Mouse (Mus musculus) kidney, postnatal 25 days (tissue): Measurements from ENCODE around the gene Atp8a2.

Experiments used
- DNase-seq, 2 experiments: peaks; one replicate each; pipeline ENCODE4 v3.0.0; 2021; ENCODE audit warnings: mixed read lengths in 2 of 2

Atp8a2 gene

DNA sequence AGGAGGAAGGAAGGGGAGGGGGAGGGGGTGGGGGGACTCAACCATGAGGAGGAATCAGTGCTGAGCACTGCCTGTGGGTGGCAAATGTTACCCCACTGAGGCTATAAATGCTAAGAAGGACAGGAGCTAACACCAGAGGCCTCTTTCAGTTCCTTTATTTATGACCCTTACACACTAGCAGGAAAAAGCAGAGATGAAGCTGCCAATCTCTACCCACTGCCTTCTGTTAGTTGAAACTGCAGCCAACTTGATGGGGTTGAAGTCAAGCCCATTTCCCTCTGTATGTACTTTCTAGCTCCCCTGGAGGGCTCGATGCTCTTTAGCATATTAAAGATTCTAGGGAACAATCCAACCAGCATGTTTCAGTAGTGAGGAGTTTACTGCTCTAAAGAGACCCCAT lies 303.0 kb downstream of the Atp8a2 start:
- DNase-seq, result no peak

DNA sequence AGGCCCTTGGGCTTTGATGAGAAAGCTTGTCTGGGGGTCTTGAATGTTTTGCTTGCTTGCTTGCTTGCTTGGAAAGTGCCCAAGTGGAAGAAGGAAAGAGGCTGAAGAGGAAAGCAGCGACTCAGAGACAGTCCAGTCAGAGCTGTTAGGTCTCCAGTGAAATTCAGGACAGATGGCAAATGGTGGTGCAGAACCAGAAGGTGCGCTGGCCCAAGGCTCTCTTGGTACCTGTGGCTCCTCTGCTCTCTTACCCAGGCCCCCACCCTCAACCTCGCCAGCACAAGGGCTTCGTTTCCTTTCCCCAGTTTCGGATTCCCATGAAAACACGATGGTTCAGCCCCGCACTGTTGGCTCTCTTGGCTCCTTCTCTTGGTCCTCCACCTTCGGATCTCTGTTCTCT lies 304.9 kb downstream of the Atp8a2 start:
- DNase-seq, result no peak

DNA sequence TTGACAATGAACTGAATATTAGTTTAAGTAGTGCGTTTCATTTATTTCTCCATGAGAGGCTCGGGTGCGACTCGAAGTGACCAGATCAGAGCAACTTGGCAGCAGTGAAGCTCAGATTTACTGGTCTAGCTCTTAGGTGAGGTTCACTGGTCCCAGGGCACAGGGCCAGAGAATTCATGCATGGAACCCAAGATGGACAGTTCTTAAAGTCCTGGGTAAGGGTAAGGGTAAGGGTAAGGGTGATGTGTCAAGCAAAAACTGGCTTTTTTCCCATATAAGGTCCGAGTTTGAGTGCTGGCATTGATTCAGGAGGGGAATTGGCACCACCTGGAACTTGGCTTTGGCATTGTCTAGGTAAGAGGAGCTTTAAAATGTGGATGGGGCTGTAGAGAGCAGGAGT lies 305.5 kb downstream of the Atp8a2 start:
- DNase-seq, result peak; percentile 55 to 60

DNA sequence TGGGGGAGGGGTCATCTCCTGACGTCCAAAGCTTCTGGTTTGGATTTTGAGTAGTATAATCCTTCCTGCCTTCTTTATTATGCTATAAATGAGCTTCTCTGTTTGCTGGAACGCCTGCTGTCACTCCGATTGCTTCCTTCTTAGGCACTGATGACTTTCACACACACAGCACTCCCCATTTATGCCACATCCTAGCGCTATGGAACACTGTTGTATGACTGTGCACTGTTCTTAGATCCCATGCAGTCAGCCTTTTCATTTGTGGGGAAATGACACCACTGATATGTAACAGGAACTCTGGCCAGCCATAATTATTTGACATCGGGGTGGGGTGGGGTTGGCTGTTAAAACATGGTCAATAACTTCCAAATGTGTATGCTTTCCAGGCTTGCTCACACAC lies 306.2 kb downstream of the Atp8a2 start:
- no peak for DNase-seq

DNA sequence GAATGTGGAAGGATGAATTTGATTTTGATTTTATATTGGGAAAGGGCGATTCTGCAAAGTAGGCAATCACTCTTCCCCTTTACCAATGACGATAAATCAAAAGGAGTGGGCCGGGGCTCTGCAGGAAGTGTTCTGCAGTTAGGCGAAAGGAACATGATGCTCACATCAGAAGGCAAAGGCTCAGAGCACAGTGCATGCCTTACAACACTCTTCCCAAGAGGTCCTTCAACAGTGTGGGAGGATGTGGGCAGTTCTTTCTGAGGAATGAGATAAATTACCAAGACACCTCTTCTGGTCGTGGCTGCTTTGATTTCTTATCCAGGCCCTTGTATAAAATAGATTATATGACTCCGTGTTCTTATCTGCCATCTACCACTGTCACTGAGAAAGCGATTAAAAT lies 306.9 kb downstream of the Atp8a2 start:
- no peak for DNase-seq

DNA sequence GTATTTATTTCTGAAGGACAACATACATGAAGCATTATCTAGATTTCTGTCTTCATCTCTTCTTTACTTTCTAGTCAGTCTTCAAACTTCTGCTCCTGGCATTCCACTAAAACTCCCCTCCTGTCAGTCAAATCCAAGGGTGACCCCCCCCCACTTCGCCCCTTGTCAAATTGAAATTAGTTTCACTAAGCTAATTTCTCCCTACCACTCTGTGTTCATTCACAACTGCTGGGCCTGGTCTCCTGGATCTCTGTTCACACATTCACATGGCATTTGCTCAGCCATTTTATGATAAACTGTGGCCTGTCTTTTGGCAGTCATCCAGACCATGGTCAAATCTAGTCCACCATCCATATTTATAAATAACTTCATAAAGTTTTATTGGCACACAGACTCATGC lies 308.5 kb downstream of the Atp8a2 start:
- DNase-seq, result no peak

DNA sequence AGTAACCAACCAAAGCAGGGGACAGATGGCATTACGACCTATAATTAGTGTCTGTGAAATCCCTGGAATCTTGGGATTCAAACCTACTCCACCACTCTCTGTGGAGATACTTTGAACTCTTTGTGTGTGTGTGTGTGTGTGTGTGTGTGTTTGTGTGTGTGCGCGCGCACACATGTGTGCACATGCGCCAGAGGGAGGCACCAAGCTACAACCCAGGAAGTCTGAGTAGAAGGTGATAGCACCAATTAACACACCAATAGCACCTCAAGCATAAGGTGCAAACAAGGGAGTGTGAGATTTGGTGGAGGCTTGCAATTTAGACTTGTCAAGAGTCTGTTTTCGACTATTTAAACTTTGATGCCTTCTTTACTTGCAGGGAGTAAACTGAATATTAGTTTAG lies 308.9 kb downstream of the Atp8a2 start:
- DNase-seq, result no peak

DNA sequence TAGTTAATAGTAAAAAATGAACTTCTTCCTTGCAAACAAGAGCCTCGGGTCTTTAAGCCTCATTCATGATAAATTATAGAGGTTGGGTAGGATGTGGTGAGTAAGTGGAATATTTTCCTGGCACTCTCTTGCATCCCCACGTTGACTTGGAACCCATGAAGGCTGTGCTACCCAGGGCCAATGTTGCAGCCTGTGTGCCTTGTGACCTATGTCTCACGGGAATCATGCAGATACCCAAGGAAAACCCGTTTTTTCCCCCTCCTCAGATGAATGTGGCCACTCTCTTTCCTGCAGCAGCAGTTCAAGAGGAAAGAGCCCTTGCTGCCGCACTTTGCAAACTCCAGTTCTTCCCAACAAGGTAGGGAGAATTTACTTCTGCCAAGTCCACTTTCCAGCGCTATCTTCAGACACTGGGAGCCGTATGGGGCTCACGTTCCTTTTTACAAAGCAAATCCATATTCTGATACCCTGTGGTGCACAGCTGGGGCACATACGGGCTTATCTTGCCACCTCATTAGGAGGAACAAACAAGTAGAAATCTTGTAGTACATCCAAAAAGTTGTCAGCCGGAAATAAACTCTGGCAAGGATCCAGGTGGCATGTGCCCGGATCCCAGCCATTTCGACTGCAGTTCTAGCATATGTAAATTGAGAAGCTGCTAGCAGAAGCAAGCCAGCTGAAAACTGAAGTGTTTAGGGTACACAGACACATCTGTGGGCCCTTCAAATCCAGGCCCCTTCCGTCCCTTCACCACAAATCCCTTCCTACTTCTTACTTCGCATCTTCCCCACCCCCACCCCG lies 309.7 kb downstream of the Atp8a2 start:
- peak in 1 of 2 experiments; percentile 8 for DNase-seq

DNA sequence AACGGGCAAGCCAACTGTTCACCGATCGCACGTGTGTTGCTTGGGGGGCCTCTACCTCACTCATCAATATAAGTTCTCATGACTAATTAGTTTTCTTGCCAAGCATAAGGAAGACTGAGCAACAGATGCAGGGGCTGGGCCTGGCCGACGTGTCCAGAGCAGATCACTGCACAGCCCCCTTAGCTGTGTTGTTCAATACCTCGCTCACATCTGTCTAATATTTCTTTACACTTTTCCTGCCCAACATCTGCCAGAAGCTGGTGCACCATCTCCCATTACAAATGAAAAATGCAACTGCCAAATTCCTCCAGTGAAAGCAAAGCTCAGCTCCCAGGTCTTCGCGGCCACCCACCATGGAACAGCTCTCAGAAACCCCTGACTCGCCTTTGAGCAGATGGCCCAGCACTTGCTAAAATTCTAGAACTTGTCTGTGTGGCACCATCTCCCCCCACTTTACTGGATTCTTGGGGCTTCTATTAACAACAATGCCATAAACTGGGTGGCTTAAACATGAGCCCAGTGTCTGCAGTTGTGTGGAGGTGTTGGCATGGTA lies 313.4 kb downstream of the Atp8a2 start:
- no peak for DNase-seq

DNA sequence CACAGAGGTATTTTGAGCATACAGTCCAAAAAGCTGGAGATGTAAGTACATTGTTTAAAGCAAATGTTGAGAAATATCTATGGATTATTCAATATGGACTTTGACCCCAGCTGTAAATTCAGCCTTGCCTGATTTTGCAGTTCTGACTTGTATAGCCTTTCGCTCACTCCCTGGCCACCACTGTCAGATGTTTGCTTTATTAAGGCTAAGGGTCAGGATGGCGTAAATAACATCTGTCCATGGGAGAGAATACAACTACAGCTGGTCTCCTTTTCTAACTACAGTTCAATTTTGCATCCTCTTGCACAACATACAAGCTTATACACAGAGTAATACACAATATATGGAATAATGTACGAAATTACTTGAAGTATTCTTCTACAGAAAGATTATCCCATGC lies 316.1 kb downstream of the Atp8a2 start:
- DNase-seq, result no peak

DNA sequence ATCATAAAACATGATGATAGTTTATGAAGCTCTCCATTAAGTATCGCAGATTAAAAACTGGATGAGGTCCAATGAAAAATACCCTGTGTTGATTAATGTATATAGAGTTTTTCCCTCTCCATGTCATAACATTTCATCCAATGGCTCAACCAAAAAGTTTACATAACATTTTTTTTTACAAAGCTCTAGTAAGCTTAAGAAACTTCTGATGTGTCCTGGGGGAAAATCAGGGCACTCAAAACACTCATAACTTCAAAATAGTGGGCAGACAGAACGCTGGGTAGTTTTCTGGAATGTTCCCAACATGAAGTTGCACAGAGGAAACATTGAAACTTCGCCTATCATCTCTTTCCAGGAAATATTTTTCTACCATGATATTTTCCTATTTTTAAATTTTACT lies 318.7 kb downstream of the Atp8a2 start:
- no peak for DNase-seq

DNA sequence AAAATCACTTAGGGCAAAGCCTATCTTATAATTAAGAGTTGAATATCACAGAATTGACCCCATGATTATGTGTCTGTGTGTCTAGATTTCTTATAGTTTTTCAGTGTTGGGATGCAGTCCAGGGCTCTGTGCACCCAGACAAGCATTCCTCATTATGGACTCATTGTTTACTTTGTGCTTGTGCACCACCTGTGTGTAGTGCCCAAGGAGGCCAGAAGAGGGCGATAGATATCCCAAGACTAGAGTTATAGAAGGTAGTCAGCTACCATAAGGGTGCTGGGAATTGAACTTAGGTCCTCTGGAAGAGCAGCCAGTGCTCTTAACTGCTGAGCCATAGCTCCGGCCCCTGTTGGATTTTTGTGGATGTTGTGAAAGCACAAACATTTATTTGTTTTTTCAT lies 320.5 kb downstream of the Atp8a2 start:
- DNase-seq, result no peak

DNA sequence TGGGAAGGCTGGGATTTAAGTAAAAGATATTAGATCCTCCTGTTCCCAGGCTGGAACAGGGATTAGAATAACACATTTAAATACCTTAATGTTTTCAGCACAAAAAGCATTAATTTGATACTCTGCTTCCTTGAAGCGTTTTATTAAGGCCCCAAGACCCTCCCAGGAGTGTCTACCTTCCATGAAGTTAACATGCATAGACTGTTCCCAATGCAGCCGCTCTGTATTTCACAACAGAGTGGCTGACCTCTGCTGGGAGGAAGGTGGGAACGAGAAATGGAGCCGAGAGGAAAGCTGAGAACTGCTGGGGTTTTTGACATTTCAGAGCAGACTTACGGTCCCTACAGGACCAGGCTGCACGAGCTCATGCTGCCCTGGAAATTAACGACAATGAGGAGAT lies 328.6 kb downstream of the Atp8a2 start:
- no peak for DNase-seq

DNA sequence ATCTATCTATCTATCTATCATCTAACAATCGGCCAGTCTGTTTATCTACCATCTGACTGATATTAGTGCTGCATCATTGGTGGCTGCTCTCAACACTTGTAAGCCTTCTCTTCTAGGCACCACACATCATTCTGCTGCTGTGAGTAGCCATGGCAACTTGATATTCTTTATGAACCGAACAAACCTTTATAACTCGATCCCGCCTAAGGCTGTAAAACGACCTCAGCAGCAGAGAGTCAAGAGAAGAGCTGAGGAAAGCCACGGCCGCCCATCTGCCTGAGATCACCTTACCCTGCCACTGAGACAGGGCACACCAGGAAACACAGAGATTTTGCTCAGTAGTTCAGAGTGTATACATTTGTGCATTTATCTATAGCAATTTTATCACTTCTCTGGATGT lies 329.2 kb downstream of the Atp8a2 start:
- DNase-seq, result no peak

DNA sequence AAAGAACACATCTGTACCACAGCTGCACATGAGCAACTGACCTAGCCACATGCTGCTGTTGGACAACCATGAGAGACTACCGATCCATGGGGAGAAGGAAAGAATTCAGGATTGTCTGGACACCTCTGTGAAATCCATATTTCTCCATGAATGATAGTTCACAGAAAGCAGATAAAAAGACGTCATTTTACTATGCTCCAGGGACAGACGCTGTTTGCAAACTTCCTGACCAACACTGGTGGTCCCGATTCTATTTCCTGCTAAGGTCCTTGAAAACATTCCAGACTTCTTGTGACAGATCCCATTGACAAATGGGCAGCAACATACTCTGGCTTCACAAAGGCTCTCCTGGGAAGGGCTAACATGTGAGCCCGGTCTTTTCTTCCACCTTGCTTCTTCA lies 331.0 kb downstream of the Atp8a2 start:
- no peak for DNase-seq

DNA sequence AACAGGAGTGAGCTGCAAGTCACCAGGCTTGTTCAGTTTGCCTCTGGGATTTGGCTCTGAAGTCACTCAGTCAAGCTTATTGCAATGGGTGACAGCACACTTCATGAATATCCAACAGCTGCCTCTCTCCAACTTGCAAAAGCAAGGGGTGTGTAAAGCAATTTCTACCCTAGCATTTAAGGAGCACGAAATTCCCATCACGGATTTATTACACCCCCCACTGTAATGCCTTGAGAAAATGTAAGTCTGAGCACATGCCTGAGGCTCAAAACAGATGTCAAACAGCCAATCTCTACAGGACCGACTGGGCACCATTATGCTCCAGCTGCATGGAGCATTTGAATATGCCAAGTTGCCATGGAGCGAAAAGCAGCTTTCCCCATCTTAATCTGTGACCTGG lies 334.6 kb downstream of the Atp8a2 start:
- peak in 1 of 2 experiments; percentile 3 for DNase-seq

DNA sequence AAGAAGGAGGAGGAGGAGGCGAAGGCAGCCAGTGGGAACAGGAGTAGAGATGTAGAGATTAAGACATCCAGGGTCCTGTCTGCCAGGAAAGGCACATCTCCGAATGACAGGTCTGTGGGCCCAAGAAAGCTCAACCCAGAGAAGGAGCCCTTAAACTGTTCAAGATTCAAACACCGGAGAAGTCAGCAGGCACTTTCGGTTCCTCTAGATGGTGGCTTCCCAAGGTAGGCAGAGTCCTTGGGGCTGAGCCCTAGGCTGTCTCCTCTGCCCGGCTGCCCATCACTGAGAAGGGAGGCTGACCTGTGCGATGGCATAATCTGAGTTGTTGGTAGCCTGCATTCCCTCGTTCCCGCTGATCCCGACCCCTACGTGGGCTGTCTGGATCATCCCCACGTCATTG lies 337.1 kb downstream of the Atp8a2 start:
- no peak for DNase-seq

DNA sequence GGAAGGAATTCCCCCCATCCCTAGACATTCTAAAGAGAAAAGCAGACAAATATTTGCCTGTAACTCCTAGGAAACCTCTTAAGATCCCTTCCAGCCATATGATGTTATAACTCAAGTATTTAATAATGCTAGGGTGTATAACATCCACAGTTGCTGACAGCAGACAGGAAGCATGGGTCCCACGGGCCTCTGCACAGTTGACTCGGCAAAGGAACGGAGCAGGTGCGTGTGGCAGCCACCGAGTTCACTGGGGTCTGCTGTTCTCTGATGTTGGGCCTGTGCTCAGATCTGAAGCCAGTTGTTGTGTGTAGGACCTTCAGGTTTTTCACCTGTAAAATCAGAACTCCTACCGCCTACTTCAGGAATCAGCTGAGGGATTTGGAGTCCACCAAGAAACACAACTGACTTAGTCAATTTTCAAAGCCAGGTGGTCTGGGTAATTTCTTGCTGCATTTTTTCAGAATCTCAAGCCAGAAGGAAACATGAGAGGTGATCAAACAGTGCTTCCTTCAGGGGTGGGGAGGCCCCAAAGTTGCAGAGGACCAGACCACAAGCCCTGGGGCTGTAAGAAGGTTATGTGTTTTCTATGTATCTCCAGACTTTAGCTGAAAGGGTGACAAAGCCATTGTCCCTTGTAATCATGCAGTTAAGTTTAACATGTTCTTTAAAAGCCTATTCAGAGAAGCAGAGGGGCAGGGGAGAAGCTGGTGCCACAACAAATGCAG lies 338.3 kb downstream of the Atp8a2 start:
- no peak for DNase-seq

DNA sequence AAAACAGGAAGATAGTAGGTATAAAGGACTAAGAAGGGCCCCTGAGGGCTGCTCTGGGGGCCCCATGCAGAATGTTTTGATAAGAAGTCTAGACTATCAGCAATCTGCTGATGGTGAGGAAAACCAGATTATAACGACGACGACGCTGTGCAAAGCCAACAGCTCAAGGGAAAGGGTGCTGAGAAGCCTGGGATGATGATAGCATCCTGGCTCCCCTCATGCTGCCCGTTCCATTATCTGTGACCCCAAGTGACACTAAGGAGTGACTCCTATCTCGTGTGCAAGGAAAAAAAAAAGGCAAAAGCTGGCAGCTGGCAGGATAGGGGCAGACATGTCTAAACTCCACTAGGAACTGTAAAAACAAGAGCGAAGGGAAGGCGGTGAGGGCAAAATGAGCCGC lies 343.8 kb downstream of the Atp8a2 start:
- no peak for DNase-seq

DNA sequence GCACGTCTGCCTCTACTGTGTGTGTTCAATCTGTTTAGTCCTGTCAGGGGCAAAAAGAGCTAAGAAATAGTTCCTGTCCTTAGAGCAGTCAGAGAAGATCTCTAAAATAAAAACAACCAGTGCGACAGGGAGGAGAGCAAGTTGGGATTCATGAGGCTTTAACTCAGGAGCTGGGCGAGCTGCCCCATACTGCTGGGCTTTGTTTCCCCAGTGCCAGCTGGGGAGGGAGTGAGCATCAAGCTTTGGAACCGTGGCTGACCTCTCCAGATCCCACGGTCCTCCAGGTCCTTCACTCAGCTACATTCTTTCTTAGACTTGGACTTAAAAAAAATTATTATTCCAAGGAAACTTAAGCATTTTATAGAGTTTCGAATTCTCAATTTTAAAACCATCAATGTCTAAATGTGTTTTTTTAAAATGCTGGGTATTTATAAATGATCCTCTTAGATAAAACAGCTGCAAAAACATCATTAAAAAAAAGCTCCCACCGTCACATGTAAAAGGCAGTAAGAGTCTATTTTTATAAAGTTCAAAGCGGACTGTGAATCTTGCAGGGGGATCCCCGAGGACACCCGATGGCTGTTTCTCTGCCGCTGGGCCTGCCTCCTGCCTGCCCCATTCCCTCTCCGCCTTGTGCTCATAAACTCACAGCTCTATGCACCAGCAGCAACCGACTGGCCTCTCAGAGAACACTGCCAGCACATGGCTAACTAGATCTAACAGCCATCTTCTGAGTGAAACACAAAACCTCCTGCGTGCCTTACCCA lies 350.2 kb downstream of the Atp8a2 start:
- no peak for DNase-seq

DNA sequence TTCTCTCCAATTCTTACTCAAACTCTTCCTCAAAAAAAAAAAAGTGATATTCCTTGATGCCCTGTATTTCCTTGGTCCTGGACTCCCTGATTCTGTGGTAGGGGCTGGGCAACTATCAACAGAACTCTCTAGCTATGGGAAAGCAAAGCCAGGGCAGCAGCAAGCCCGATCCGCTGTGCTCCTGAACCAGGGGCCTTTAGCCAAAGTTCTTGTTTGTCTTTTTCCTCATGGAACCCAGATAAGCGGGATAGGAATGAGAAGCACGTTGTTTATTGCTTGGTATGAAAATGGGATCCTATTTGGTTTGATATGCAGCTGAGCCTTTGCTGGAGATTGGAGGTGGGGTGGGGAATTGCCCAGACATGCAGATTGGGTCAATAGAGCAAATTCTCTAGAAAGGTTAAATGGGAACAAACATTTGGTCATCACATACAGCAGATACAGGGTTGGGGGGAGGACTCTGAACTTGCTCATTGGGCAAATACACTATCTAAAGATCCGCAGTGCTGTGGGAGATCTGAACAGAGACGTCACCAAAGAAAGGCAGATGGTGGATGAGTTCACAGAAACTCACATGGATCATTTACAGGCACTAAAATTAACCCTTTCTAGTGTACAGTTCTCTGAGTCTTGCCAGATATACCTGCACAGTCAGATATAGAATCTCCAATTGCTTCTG lies 353.6 kb downstream of the Atp8a2 start:
- no peak for DNase-seq

DNA sequence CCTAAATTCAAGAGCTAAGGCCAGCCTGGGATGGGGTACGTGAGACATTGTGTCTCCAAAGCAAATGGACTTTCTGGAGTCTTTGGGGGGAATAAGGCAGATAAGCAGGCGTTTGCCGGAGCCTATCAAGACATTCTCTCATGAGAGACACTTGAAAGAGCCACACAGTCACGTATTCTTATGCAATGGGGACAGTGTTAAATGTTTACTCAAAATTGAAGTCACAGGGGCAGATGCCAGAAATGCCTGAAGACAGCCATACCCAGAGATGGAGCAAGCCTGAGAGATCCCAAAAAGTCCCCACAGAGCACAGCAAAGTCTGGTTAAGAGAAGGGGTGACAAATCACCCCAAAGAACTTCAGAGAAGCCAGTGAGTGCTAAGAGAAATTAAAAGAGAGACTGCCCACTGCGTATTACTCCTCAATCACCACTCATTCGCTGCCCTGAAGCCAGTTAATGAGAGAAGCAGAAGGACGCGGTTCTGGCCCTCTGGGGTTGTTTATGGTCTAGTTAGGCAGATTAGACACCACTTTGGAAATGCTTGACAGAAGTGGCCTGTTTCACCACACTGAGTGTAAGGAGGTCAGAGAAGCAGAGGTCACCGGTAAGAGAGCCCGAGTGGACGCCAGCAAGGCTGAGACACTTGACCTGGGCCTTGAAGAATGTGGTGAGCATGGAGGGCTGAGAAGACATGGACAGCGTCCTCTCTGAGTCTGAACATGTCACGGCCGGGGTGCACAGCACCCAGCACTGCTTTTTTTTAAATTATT lies 356.8 kb downstream of the Atp8a2 start:
- no peak for DNase-seq
